In genomic region chr6:40336735-40337731, GRCm38 (mm10) we compare ENCODE assay signal across 17 mouse cellular contexts. TPM values are rescaled to one million over a fixed set of nuclear protein-coding genes. Genes with fewer than 3 reads are reported as not detected.
DNase-seq lines count a peak whose midpoint lies in the region; ATAC-seq and TF ChIP-seq lines count a peak whose summit lies in the region.
"Had no signal": no experiment of that assay in that cellular context is flagged by ENCODE, and none has a peak within 500 bp of the region (broad histone marks: within the 10 kb centered on the region; RNA-seq: fewer than 3 reads in every experiment).

No protein-coding gene starts in this region.

- TF ChIP-seq CTCF in kidney, adult 2 months (conservative IDR thresholded peaks at IDR 0.05; ENCODE audit: insufficient read depth, insufficient read length, low read depth, low read length): no peak

- no peak for TF ChIP-seq POLR2A in kidney, adult 2 months (IDR thresholded peaks at IDR 0.05; ENCODE audit: low read depth, low read length)

- 0 out of 2 replicates have a peak, but pooled peaks cover 4% of the 10 kb centered on the region for H3K36me3 ChIP-seq in forebrain, embryonic 15.5 days
- peaks cover 26% of the 10 kb centered on the region for H3K36me3 ChIP-seq in forebrain, embryonic 14.5 days (ENCODE audit: control insufficient read depth, insufficient read depth, low read length)
- H3K36me3 ChIP-seq in kidney, adult 2 months (ENCODE audit: control insufficient read depth, insufficient read depth, low read length): no peaks in the 10 kb centered on the region

- 84% methylated on average over 6 of the region's 6 CpGs for WGBS in forebrain, embryonic 15.5 days
- 84% methylated on average over 6 of the region's 6 CpGs for WGBS in forebrain, embryonic 14.5 days
- WGBS in kidney, adult 2 months: 83% methylated on average over 6 of the region's 6 CpGs

- no peaks in the 10 kb centered on the region for H3K27me3 ChIP-seq in forebrain, embryonic 15.5 days
- H3K27me3 ChIP-seq in forebrain, embryonic 14.5 days (replicated peaks; ENCODE audit: control insufficient read depth, insufficient read depth, low read length): no peaks in the 10 kb centered on the region
- H3K27me3 ChIP-seq in kidney, adult 2 months (replicated peaks; ENCODE audit: control insufficient read depth, insufficient read depth, low read length): no peaks in the 10 kb centered on the region
- H3K27me3 ChIP-seq: embryonic facial prominence, embryonic 13.5 days; heart, embryonic 12.5 days; hindbrain, embryonic 15.5 days had no signal

- no peak for DNase-seq in forebrain, embryonic 14.5 days (ENCODE audit: low spot score)
- DNase-seq in kidney, adult 2 months: no peak
- DNase-seq in kidney, postnatal 14 days: no peak
- peak; percentile 20 for DNase-seq in retina, embryonic 14.5 days (ENCODE audit: low spot score)
- DNase-seq in retina, postnatal 1 day: no peak
- DNase-seq in gastrocnemius, adult 18-20 months (ENCODE audit: low spot score): no peak
- DNase-seq: adrenal gland, postnatal 14 days; cerebellum, adult 18-20 months; cerebellum, adult 9-11 months; cerebellum, postnatal 36 days; gastrocnemius, postnatal 14 days; heart, postnatal 36 days had no signal

- 0 out of 2 replicates have a peak, but pooled peaks have one; percentile 32 for ATAC-seq in forebrain, embryonic 15.5 days (replicated peaks)
- ATAC-seq in forebrain, embryonic 14.5 days: no peak
- ATAC-seq: activated CD4-positive, CD25-positive, alpha-beta regulatory T cell, adult 4 months had no signal

- no peak overlapping the region for H3K4me3 ChIP-seq in forebrain, embryonic 15.5 days
- H3K4me3 ChIP-seq in forebrain, embryonic 14.5 days (ENCODE audit: low read depth, low read length): no peak overlapping the region
- no peak overlapping the region for H3K4me3 ChIP-seq in kidney, adult 2 months (ENCODE audit: insufficient read depth, low read depth, low read length)
- H3K4me3 ChIP-seq: embryonic facial prominence, embryonic 13.5 days; heart, embryonic 12.5 days; hindbrain, embryonic 15.5 days had no signal

- H3K4me2 ChIP-seq in forebrain, embryonic 15.5 days (replicated peaks): no peak overlapping the region
- H3K4me2 ChIP-seq in forebrain, embryonic 14.5 days (ENCODE audit: low read length): no peak overlapping the region
- H3K4me2 ChIP-seq: embryonic facial prominence, embryonic 13.5 days; heart, embryonic 12.5 days; hindbrain, embryonic 15.5 days had no signal

- H3K4me1 ChIP-seq in forebrain, embryonic 15.5 days: peaks cover 8% of the 10 kb centered on the region; the same call in 1 of the 2 replicates
- no peaks in the 10 kb centered on the region for H3K4me1 ChIP-seq in forebrain, embryonic 14.5 days (ENCODE audit: control insufficient read depth, insufficient read depth, low read length)
- H3K4me1 ChIP-seq in kidney, adult 2 months (ENCODE audit: control insufficient read depth, insufficient read depth, low read length): no peaks in the 10 kb centered on the region
- H3K4me1 ChIP-seq: embryonic facial prominence, embryonic 13.5 days; heart, embryonic 12.5 days; hindbrain, embryonic 15.5 days had no signal

- 0 out of 2 replicates have a peak overlapping the region, but pooled peaks have one; percentile 7 for H3K9ac ChIP-seq in forebrain, embryonic 15.5 days (replicated peaks)
- no peak overlapping the region for H3K9ac ChIP-seq in forebrain, embryonic 14.5 days (ENCODE audit: low read length)
- H3K9ac ChIP-seq: embryonic facial prominence, embryonic 13.5 days; heart, embryonic 12.5 days; hindbrain, embryonic 15.5 days had no signal

- no peaks in the 10 kb centered on the region for H3K9me3 ChIP-seq in forebrain, embryonic 15.5 days
- no peaks in the 10 kb centered on the region for H3K9me3 ChIP-seq in forebrain, embryonic 14.5 days (replicated peaks; ENCODE audit: control insufficient read depth, low read length)
- H3K9me3 ChIP-seq: embryonic facial prominence, embryonic 13.5 days; heart, embryonic 12.5 days; hindbrain, embryonic 15.5 days had no signal

- peak overlapping the region; percentile 59 for H3K27ac ChIP-seq in forebrain, embryonic 15.5 days (replicated peaks)
- no peak overlapping the region for H3K27ac ChIP-seq in forebrain, embryonic 14.5 days (ENCODE audit: low read depth, low read length)
- H3K27ac ChIP-seq in kidney, adult 2 months (ENCODE audit: insufficient read depth, low read depth, low read length): 0 out of 2 replicates have a peak overlapping the region, but pooled peaks have one; percentile 6
- H3K27ac ChIP-seq: embryonic facial prominence, embryonic 13.5 days; hindbrain, embryonic 15.5 days had no signal

RNA-seq across cellular contexts. Expression of gene Agk, which starts 12.1 kb away (rescaled TPM):
- polyA plus RNA-seq in forebrain, embryonic 15.5 days (2015; fragmentation: Nextera tagmentation; extraction: Ambion mirVana): 50.8 and 59.4 TPM in 2 replicates
- polyA plus RNA-seq in forebrain, embryonic 14.5 days (2014; fragmentation: Nextera tagmentation; extraction: Ambion mirVana): 49.5 and 56.7 TPM in 2 replicates
- polyA plus RNA-seq in kidney, adult 2 months (2012; rRNA removed): 13.5 and 15.6 TPM in 2 replicates
- total RNA-seq in gastrocnemius, adult 18-20 months (2021): 1 to 10 TPM; 6.1 TPM
